Mouse (Mus musculus): ENCODE results near the gene Casp7.

DNA sequence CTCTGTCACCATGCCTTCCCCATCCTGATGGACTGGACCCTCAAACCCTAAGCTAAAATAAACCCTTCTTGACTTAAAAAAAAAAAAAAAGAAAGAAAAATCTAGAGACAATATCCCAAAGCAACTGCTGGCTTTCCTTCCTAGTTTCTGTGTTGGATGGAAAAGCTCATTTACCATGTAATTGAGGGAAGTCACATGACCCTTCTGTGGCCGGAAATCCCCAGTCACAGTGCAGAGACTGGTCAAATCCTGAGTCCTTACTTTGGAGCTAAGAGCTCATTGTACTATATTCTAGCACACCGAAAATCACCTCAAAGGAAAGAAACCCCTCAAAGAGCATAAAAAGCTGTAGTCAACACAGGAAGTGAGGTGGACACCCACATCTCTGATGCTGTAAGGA is 38.0 kb upstream of the Casp7 start:
- TF ChIP-seq CTCF (IDR thresholded peaks at IDR 0.05; ENCODE audit: borderline replicate concordance, insufficient read depth, low read length) (no peak), POLR2A (IDR thresholded peaks at IDR 0.05; ENCODE audit: low read depth, low read length) (no peak)

Measured in embryonic fibroblast, embryonic 13.5 days (primary cell).